Mouse (Mus musculus): ENCODE results near the gene Use1.

Gene Use1

GRCm38 (mm10) chr8:71379512-71380075 is 12.9 kb downstream of the Use1 start:
- no peak for DNase-seq

GRCm38 (mm10) chr8:71380178-71381171 is 13.8 kb downstream of the Use1 start:
- no peak for DNase-seq

- peak; percentile 66 for DNase-seq
Measured at GRCm38 (mm10) chr8:71381421-71381970, 14.8 kb downstream of the Use1 start, which contains the start of gene Nr2f6. Gene Nr2f6 (minus strand): TSS chr8:71381960.

- peak; percentile 82 for DNase-seq
Measured at GRCm38 (mm10) chr8:71381971-71382961, 15.6 kb downstream of the Use1 start.

GRCm38 (mm10) chr8:71383396-71383795 is 16.7 kb downstream of the Use1 start:
- DNase-seq, result peak; percentile 43

GRCm38 (mm10) chr8:71383860-71384259 is 17.2 kb downstream of the Use1 start:
- DNase-seq, result no peak

GRCm38 (mm10) chr8:71385212-71385835 is 18.7 kb downstream of the Use1 start:
- DNase-seq, result no peak

GRCm38 (mm10) chr8:71388267-71388666 is 21.6 kb downstream of the Use1 start:
- DNase-seq, result no peak

- DNase-seq, result no peak
Measured at GRCm38 (mm10) chr8:71391696-71392095, 25.0 kb downstream of the Use1 start.

GRCm38 (mm10) chr8:71392391-71392790 is 25.7 kb downstream of the Use1 start:
- DNase-seq, result no peak

GRCm38 (mm10) chr8:71392871-71393270 is 26.2 kb downstream of the Use1 start:
- DNase-seq, result peak; percentile 74

- no peak for DNase-seq
Measured at GRCm38 (mm10) chr8:71394481-71394880, 27.8 kb downstream of the Use1 start.

- DNase-seq, result peak; percentile 2
Measured at GRCm38 (mm10) chr8:71395071-71395470, 28.4 kb downstream of the Use1 start.

- DNase-seq, result no peak
Measured at GRCm38 (mm10) chr8:71395629-71396028, 29.0 kb downstream of the Use1 start, which contains the start of gene Ushbp1. Gene Ushbp1 (minus strand): TSS chr8:71395802.

- DNase-seq, result peak; percentile 93
Measured at GRCm38 (mm10) chr8:71396639-71397305, 30.1 kb downstream of the Use1 start, which contains the start of gene Babam1. Gene Babam1 (plus strand): TSS chr8:71396861.

GRCm38 (mm10) chr8:71397701-71398100 is 31.1 kb downstream of the Use1 start:
- DNase-seq, result no peak

GRCm38 (mm10) chr8:71400826-71401225 is 34.2 kb downstream of the Use1 start:
- peak; percentile 1 for DNase-seq

GRCm38 (mm10) chr8:71401454-71401853 is 34.8 kb downstream of the Use1 start:
- DNase-seq, result peak; percentile 2

- peak; percentile 2 for DNase-seq
Measured at GRCm38 (mm10) chr8:71402446-71402964, 35.9 kb downstream of the Use1 start.

GRCm38 (mm10) chr8:71403107-71403885 is 36.6 kb downstream of the Use1 start:
- peak; percentile 1 for DNase-seq

Data from liver (tissue).